Mouse (Mus musculus): ENCODE results near the gene Pcdh19. TPM values are rescaled to one million over a fixed set of nuclear protein-coding genes. Genes with fewer than 3 reads are reported as not detected.

The Pcdh19 gene
- polyA plus RNA-seq, 1 experiment: 1.1 TPM

DNA sequence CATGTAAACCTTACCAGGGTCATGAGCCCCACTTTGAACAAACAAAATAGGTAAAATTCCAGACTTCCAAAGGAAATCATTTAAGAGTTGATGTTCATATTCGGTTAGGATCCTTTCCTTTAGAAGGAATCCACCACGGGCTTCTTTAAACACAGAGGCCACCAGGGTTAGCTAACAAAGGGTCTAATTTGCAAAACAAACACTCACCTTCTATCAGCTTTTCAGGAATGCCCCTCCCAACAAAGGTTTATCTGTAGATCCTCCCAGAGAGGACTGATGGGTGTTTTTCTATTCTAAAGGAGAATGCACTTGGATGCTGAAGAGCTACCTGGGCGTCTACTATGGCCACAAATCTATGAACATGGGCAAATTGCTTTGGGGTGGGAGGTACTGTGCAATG, 15.0 kb downstream of the Pcdh19 start:
- Histone ChIP-seq H3K4me3 (replicated peaks; ENCODE audit: extremely low read depth, low read depth, low read length) (no peak overlapping the region), H3K4me1 (ENCODE audit: control insufficient read depth, insufficient read depth, low read length) (no peaks in the 10 kb centered on the region)
- no peak for TF ChIP-seq CTCF (IDR thresholded peaks at IDR 0.05; ENCODE audit: insufficient read depth, low read length)
- TF ChIP-seq POLR2A (IDR thresholded peaks at IDR 0.05; ENCODE audit: borderline replicate concordance, extremely low read depth, low read depth, low read length): no peak
- 33% methylated on average over 3 of the region's 3 CpGs for WGBS
- no peak for DNase-seq

DNA sequence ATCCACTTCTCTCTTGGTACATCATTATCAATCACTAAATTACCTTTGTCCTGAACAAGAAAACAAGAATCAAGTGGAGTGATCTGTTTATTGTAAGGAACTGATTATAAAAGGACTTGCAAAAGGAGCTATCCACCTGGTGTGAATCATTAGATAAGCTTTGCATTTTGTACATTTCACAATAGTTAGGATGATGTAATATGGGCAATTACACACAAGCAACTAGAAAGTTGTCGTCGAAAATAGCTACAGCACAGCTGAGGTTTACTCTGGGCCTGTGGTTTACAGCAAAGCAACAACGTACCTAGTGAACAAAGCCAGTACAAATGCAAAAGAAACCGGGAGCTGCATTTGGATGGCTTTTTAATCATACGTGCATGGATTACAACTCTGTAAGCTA, 28.7 kb downstream of the Pcdh19 start:
- no peak for DNase-seq
- no peak overlapping the region for H3K4me3 ChIP-seq (replicated peaks; ENCODE audit: extremely low read depth, low read depth, low read length)
- H3K4me1 ChIP-seq (ENCODE audit: control insufficient read depth, insufficient read depth, low read length): no peaks in the 10 kb centered on the region
- WGBS: 65% methylated on average over 5 of the region's 5 CpGs
- TF ChIP-seq POLR2A (IDR thresholded peaks at IDR 0.05; ENCODE audit: borderline replicate concordance, extremely low read depth, low read depth, low read length) (no peak), CTCF (IDR thresholded peaks at IDR 0.05; ENCODE audit: insufficient read depth, low read length) (no peak)

DNA sequence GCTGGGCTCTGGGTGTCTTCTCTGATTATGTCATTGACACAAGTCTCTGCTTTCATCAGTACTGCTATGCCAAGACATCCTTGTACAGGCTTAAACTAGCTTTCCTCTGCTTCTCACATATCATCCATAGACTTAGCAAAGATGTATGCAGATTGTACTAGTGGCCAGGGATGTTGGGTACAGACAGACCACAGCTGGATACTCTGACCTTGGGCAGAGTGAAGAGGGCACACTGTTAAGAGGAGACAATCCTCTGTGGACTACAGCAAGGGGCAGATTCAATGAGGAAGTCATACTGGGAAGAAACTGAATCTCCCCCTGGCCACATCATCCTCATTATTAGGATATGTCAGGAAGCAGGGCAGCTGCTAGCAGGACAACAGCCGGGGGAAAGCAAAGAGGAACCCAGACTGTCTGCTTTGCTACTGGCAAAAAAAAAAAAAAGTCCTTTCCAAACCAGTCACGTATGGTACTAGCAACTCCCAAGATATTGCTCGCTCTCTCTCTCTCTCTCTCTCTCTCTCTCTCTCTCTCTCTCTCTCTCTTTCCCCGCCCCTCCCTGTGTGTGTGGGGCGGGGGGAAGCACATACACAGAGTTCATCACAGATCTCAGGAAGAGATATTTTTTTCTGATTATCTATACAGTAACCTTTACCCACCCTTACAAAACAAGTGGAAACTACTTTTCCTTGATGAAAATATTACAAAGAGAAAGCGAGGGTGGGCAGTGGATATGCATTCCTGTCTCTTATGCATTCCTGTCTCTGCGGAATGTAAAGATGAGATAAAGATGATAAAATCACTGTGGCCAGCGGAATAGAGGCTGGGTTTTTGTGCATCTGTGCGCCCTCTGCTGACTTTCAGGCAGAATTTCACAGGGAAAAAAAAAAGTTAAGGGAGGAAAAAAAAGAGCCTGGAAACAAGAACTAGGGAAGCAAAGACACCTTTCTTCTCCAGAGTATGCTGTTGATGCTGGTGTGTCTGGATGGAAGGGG, 31.2 kb downstream of the Pcdh19 start:
- DNase-seq: no peak
- Histone ChIP-seq H3K4me1 (ENCODE audit: control insufficient read depth, insufficient read depth, low read length) (no peaks in the 10 kb centered on the region), H3K4me3 (replicated peaks; ENCODE audit: extremely low read depth, low read depth, low read length) (no peak overlapping the region)
- 23% methylated on average over 9 of the region's 9 CpGs for WGBS
- TF ChIP-seq CTCF (IDR thresholded peaks at IDR 0.05; ENCODE audit: insufficient read depth, low read length) (0 out of 2 replicates have a peak, but pooled peaks have one; percentile 8), POLR2A (IDR thresholded peaks at IDR 0.05; ENCODE audit: borderline replicate concordance, extremely low read depth, low read depth, low read length) (no peak)

DNA sequence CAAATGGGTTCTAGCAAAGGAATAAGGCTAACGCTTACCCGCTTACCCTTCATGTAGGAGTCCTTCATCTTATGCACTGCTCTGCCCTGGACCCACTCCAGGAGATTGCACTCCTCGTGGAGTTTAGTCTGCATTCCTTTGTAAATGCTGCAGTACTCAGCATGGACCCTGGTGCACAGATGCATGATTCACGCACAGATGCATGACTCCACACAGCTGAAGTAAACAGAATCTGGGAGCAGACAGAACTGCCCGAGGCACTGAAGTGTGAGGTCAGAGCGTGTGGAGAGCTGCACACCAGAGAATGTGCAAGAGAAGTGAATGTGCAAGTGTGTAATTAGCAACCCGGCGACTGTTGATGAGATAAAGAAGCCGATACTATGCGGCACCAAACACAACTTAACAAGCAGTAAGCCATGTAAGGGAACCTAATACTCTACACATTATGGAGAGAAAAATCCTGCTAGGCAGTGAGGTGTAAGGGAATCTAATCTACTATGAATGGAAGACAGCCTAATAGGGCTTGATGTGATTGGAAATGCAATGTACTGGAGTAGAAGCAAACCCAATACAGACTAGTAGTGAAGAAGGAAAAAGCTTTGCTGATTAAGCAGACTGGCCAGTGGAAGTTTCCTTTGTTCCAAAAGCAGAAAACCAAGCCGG, 32.8 kb downstream of the Pcdh19 start:
- Histone ChIP-seq H3K4me3 (replicated peaks; ENCODE audit: extremely low read depth, low read depth, low read length) (no peak overlapping the region), H3K4me1 (ENCODE audit: control insufficient read depth, insufficient read depth, low read length) (no peaks in the 10 kb centered on the region)
- WGBS: 62% methylated on average over 11 of the region's 11 CpGs
- DNase-seq: no peak
- no peak for TF ChIP-seq CTCF (IDR thresholded peaks at IDR 0.05; ENCODE audit: insufficient read depth, low read length)
- TF ChIP-seq POLR2A (IDR thresholded peaks at IDR 0.05; ENCODE audit: borderline replicate concordance, extremely low read depth, low read depth, low read length): no peak

DNA sequence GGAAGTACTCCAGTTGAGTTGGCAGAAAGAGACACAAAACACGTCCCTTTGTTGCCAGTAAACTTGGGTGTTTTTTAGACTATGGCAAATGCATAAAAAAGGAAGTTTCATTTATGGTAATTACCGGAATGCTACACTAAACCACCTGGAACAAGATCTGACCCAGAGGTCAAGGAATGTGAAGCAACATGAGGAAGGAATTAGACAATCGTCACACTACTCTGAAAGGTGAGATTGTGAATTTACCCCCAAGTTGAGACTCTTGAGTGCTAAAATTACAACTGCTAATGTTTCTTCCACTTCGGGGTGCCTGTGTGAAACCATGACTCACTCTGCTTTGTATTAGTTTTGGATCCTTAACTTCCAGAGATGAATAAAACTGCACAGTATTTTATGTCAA, 33.6 kb downstream of the Pcdh19 start:
- WGBS: 55% methylated on average over 4 of the region's 4 CpGs
- no peak for DNase-seq
- Histone ChIP-seq H3K4me3 (replicated peaks; ENCODE audit: extremely low read depth, low read depth, low read length) (no peak overlapping the region), H3K4me1 (ENCODE audit: control insufficient read depth, insufficient read depth, low read length) (no peaks in the 10 kb centered on the region)
- no peak for TF ChIP-seq POLR2A (IDR thresholded peaks at IDR 0.05; ENCODE audit: borderline replicate concordance, extremely low read depth, low read depth, low read length)

DNA sequence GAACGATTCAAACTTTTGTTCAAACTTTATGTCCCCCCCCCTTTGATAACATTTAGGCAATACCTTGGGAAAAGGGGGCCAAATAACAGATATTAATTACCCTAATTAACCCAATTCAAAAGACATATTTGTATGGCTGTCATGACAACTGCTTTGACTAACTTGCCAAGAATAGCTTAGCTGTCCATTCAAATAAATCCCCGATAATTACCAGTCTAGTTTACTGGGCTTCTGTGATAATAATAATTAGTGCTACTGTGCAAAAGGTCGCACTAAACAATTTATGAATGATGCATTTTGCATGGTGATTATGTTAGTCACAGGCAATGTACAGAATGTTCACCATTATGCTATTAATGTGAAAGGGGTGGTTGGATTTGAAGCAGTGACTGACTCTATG, 35.7 kb downstream of the Pcdh19 start:
- Histone ChIP-seq H3K4me1 (ENCODE audit: control insufficient read depth, insufficient read depth, low read length) (no peaks in the 10 kb centered on the region), H3K4me3 (replicated peaks; ENCODE audit: extremely low read depth, low read depth, low read length) (no peak overlapping the region)
- TF ChIP-seq CTCF (IDR thresholded peaks at IDR 0.05; ENCODE audit: insufficient read depth, low read length): no peak
- no peak for TF ChIP-seq POLR2A (IDR thresholded peaks at IDR 0.05; ENCODE audit: borderline replicate concordance, extremely low read depth, low read depth, low read length)
- WGBS: 74% methylated on average over 3 of the region's 3 CpGs
- no peak for DNase-seq

DNA sequence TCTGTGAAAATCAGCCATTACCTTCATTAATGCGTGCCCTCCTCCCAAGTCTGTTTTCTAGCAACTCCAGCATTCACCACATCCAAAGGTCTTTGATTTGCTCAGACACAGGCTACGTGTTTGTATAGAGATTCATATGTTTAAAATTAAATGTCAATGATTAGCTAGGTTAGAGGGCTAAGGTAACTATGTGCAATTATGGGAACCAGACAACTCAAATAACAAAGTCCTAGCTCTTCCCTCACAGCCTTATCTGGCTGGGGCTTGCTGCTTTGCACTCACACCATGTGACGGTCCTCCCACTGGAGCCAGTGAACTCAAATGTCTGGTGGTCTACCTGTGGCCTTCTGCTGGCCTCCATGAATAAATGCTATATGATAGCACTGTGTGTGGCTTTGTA, 38.4 kb downstream of the Pcdh19 start:
- DNase-seq: no peak
- H3K4me1 ChIP-seq (ENCODE audit: control insufficient read depth, insufficient read depth, low read length): no peaks in the 10 kb centered on the region
- H3K4me3 ChIP-seq (replicated peaks; ENCODE audit: extremely low read depth, low read depth, low read length): no peak overlapping the region
- no peak for TF ChIP-seq CTCF (IDR thresholded peaks at IDR 0.05; ENCODE audit: insufficient read depth, low read length)
- TF ChIP-seq POLR2A (IDR thresholded peaks at IDR 0.05; ENCODE audit: borderline replicate concordance, extremely low read depth, low read depth, low read length): no peak
- WGBS: 87% methylated on average over 3 of the region's 3 CpGs

DNA sequence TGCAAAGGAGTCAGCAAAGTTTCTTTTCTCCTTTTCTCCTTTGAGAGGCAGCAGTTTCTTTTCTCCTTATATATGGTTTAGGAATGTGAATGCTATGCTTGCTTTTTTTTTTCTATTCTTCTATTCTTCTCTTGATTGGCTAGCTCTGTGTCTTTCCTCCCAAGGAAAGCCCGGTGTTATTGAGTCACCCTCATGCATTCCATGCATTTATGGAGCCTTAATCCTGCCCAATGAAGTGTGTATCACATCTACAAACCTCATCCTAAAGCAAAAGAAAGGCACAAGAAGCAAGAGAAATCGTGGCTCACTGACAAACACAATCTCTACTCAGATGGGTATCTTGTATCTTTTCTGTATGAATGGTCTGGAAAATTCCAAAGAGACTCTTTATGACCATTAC, 41.0 kb downstream of the Pcdh19 start:
- 54% methylated on average over 2 of the region's 2 CpGs for WGBS
- H3K4me1 ChIP-seq (ENCODE audit: control insufficient read depth, insufficient read depth, low read length): no peaks in the 10 kb centered on the region
- no peak for DNase-seq
- TF ChIP-seq CTCF (IDR thresholded peaks at IDR 0.05; ENCODE audit: insufficient read depth, low read length) (no peak), POLR2A (IDR thresholded peaks at IDR 0.05; ENCODE audit: borderline replicate concordance, extremely low read depth, low read depth, low read length) (no peak)
- H3K4me3 ChIP-seq (replicated peaks; ENCODE audit: extremely low read depth, low read depth, low read length): no peak overlapping the region

DNA sequence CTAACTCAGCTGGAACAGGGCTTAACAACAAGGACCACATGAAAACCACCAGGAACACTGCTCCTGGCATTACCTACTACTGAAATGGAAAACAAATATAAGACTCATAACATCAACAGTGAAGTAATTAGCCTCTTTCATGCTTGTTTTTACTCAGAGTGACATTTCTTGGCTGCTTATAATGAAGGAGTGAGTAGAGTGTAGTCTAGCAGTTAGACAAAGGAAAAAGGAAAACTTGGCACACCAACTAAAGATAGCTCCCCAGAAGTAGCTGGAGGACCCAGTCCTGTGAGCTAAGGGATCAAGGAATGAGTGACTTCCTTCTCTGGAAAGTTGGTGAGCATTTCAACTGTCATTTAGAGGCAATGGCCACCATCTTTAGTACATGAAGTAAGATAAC, 49.3 kb downstream of the Pcdh19 start:
- Histone ChIP-seq H3K4me1 (ENCODE audit: control insufficient read depth, insufficient read depth, low read length) (no peaks in the 10 kb centered on the region), H3K4me3 (replicated peaks; ENCODE audit: extremely low read depth, low read depth, low read length) (no peak overlapping the region)
- TF ChIP-seq CTCF (IDR thresholded peaks at IDR 0.05; ENCODE audit: insufficient read depth, low read length) (no peak), POLR2A (IDR thresholded peaks at IDR 0.05; ENCODE audit: borderline replicate concordance, extremely low read depth, low read depth, low read length) (no peak)
- no peak for DNase-seq

DNA sequence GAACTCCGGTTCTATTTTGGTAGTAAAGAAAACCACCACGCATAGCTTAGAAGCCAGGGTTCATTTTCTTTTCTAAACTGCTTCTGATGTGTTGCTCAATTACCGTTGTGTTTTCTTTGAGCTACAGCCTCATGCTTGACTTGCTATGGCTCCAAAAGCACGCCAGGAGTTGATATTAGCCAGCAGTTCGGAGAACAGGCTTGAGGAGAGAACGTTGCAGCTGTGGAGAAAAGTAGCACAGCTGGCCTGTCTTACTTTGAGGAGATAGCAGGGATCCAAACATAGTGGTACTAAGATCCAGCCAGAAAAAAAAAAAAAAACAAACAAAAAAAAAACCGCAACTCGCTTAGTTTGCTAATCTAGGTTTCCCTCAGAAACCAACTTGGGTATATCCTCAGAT, 59.2 kb downstream of the Pcdh19 start:
- no peak overlapping the region for H3K4me3 ChIP-seq (replicated peaks; ENCODE audit: extremely low read depth, low read depth, low read length)
- WGBS: 75% methylated on average over 8 of the region's 8 CpGs
- H3K4me1 ChIP-seq (ENCODE audit: control insufficient read depth, insufficient read depth, low read length): no peaks in the 10 kb centered on the region
- no peak for DNase-seq
- TF ChIP-seq POLR2A (IDR thresholded peaks at IDR 0.05; ENCODE audit: borderline replicate concordance, extremely low read depth, low read depth, low read length): no peak
- TF ChIP-seq CTCF (IDR thresholded peaks at IDR 0.05; ENCODE audit: insufficient read depth, low read length): no peak

All from lung, adult 2 months (tissue).